Mouse (Mus musculus) ES-Bruce4 (cell line): Measurements from ENCODE around the gene Rab3a. TPM values are rescaled to one million over a fixed set of nuclear protein-coding genes. Genes with fewer than 3 reads are reported as not detected.

Experiments used
- H3K27ac ChIP-seq: 2 replicates; pipeline ENCODE4 v1.5.1; 2012; ENCODE audit warnings: low read length, inconsistent platforms; ENCODE audit not compliant: insufficient read depth
- H3K27me3 ChIP-seq: 2 replicates; pipeline ENCODE4 v1.6.1; 2012; ENCODE audit warnings: mild to moderate bottlenecking, low read length, inconsistent platforms; ENCODE audit not compliant: control insufficient read depth, poor library complexity, insufficient read depth, severe bottlenecking
- H3K36me3 ChIP-seq: 2 replicates; pipeline ENCODE4 v1.6.1; 2012; ENCODE audit warnings: inconsistent platforms, mild to moderate bottlenecking, low read length, moderate library complexity; ENCODE audit not compliant: control insufficient read depth, poor library complexity, insufficient read depth, severe bottlenecking
- H3K4me1 ChIP-seq: one replicate; pipeline ENCODE4 v1.8.1; 2011; ENCODE audit warnings: low read length; ENCODE audit not compliant: control insufficient read depth, insufficient read depth
- H3K4me3 ChIP-seq: 2 replicates; pipeline ENCODE4 v1.5.1; 2011; ENCODE audit warnings: low read depth, mild to moderate bottlenecking, low read length
- H3K9ac ChIP-seq: 2 replicates; pipeline ENCODE4 v1.6.1; 2012; ENCODE audit warnings: low read depth, mild to moderate bottlenecking, inconsistent platforms; ENCODE audit not compliant: poor library complexity, severe bottlenecking
- H3K9me3 ChIP-seq: replicated peaks from 2 replicates; pipeline ENCODE4 v1.6.1; 2012; ENCODE audit warnings: mild to moderate bottlenecking, low read length, inconsistent platforms; ENCODE audit not compliant: control insufficient read depth, poor library complexity, insufficient read depth, severe bottlenecking
- CTCF ChIP-seq: IDR thresholded peaks from one replicate; pipeline ENCODE4 v1.8.1; 2011; ENCODE audit warnings: low read depth, low read length
- EP300 ChIP-seq: IDR thresholded peaks from 2 replicates; pipeline ENCODE4 v1.6.1; 2011; ENCODE audit warnings: low read depth, low read length; ENCODE audit not compliant: insufficient read depth
- POLR2A ChIP-seq: IDR thresholded peaks from one replicate; pipeline ENCODE4 v1.8.1; 2011; ENCODE audit warnings: low read length; ENCODE audit not compliant: insufficient read depth
- polyA plus RNA-seq: library from polyadenylated mRNA; stranded (reverse); fragments of >200 nt; gene quantifications from 2 replicates; pipeline ENCODE4 v1.2.4, GENCODE M21; 2011; ENCODE audit warnings: low read depth; ENCODE audit not compliant: missing spikeins, insufficient read depth, insufficient read length

Gene Rab3a
- polyA plus RNA-seq, 1 experiment: 6.3 TPM

DNA sequence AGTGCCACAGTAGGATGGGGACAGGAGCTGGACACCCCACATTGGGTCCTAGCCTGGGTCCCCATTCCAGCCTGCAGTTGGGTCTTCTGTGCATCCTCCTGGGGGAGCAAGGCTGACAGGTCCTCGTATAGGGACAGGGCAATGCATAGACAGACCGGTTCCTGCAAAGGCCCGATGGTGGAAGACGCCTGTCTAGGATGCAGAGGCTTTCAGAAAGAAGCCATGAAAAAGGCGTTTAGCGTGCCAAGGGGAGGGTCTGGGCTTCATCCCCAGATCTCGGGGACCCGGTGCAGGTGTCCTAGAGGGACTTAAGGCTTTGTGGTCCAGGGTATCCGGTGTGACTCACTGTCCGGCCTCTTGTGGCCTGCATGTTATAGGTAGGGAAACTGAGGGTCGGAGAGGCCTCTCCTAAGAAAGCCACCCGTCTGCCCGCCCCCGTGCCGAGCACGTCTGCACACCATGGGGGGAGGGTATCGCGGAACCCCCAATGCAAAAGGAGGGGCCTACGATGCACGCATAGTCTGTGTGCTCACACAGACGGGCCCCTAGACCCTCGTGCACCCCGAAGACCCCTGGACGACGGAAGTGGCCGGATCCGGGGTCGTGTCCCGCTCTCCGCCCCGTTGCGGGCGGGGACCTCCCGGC is 21.5 kb downstream of the Rab3a start:
- H3K4me3 ChIP-seq: peak overlapping the region; percentile 89
- H3K9ac ChIP-seq: peak overlapping the region; percentile 93
- no peaks in the 10 kb centered on the region for H3K27me3 ChIP-seq
- TF ChIP-seq POLR2A (no peak), EP300 (no peak), CTCF (no peak)
- H3K9me3 ChIP-seq: no peaks in the 10 kb centered on the region
- no peak overlapping the region for H3K27ac ChIP-seq
- H3K4me1 ChIP-seq: peaks cover 2% of the 10 kb centered on the region
- no peaks in the 10 kb centered on the region for H3K36me3 ChIP-seq

DNA sequence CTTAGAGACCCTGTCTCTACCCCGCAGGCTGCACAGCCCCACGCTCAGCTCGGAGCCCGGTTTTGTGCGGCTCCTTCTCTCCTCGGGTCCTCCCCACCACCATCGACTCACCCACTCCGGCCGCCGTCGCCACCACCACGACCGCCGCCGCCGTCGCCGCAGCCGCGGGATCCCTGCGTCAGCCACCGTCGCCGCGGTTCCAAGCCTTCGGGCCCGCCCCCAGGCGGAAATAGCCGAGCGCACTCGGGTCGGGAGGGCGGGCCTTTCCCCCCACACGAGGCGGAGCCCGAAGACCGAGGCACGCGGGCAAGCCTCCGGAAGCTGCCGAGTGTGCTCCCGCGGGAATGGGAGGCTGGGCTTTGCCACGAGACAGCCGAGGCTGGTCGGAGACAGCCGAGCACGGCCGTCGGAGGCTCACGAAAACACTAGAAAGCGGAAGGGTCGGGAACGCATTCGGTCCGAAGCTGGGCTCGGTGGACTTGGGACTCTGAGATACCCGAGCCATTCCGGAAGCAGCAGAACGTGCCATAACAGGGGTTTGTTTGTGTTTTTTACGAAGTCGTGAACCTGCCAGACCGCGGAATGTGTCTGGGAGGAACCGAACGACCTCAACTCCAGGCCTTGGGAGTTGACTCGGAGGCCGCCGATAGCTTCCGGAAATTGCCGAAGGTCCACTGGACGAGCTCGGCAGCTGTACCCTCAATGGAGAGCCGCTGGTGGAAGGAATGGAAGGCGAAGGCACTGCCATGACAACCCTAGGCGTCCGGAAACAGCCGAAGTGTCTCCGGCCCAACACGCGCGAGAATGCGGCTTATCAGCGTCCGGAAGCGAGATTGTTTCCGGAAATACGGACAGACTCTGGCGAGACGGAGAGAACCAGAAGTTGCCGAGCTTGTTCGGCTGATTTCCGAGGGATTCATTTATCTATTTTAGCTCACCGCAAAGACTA is 22.3 kb downstream of the Rab3a start, which contains the start of gene Pik3r2:
Pik3r2 (minus strand) TSS at position 218 of the 949 bp plus-strand sequence.
- no peaks in the 10 kb centered on the region for H3K36me3 ChIP-seq
- no peak for TF ChIP-seq EP300
- no peak for TF ChIP-seq CTCF
- peak; percentile 12 for TF ChIP-seq POLR2A
- H3K9ac ChIP-seq: peak within 1 kb of the TSS; percentile 93
- peaks cover 2% of the 10 kb centered on the region for H3K4me1 ChIP-seq
- H3K27ac ChIP-seq: peak within 1 kb of the TSS; percentile 71
- H3K27me3 ChIP-seq: no peaks in the 10 kb centered on the region
- H3K4me3 ChIP-seq: peak within 1 kb of the TSS; percentile 91
- no peaks in the 10 kb centered on the region for H3K9me3 ChIP-seq

DNA sequence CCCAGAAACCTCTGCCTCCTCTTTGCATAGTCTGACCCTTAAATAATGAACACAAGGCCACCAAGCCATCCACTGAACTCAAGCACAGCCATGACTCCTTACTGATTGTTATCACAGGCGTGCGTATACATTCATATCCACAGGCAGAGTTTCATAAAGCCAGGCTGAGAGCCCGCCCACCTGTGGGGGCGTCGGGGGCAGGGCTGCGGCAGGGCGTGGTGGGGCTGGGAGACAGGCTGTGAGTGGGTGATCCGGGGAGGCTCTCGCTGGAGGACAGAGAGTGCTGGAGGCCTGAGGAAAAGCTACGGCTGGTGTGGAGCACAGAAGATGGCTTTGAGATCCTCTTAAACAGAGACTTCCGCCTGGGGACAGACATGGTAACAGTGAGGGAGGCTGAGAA is 25.6 kb downstream of the Rab3a start:
- peaks cover 2% of the 10 kb centered on the region for H3K4me1 ChIP-seq
- peak overlapping the region; percentile 27 for H3K9ac ChIP-seq
- no peak for TF ChIP-seq POLR2A
- no peak for TF ChIP-seq CTCF
- TF ChIP-seq EP300: no peak
- no peaks in the 10 kb centered on the region for H3K9me3 ChIP-seq
- no peaks in the 10 kb centered on the region for H3K36me3 ChIP-seq
- no peak overlapping the region for H3K27ac ChIP-seq
- peak overlapping the region; percentile 44 for H3K4me3 ChIP-seq
- H3K27me3 ChIP-seq: no peaks in the 10 kb centered on the region

DNA sequence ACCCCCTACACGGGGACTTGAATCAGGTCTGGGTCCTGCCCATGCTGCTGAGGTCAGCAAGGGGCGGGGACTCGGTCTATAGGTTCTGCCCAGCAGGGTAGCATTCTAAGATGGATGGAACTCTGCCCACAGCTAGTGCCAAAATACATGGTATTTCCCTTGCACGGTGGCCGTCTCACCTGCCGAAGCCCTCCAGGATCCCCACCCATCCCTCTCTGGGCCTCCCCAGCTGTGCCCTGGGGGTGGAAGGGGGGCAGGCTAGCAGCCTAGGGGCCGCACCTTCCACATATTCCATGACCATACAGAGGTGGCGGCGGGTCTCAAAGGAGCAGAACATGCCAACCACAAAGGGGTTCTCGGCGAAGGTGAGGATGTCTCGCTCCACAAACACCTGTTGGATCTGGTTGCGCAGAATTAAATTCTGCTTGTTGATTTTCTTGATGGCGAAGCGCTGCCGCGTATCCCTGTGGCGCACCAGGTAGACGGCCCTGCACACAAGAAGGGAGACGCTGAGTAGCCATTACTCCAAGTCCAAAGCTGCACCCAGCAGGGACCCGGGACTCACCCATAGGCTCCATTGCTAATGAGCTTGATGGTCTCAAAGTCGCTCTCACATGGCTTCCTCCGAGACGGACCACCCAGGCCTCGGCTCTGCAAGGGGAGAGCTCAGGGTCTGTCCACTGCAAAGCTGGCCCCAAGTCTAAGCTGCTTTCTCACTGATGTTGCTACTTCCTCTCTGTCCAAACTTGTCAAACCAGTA is 32.0 kb downstream of the Rab3a start:
- no peak overlapping the region for H3K9ac ChIP-seq
- no peak overlapping the region for H3K4me3 ChIP-seq
- H3K9me3 ChIP-seq: no peaks in the 10 kb centered on the region
- no peak overlapping the region for H3K27ac ChIP-seq
- no peaks in the 10 kb centered on the region for H3K36me3 ChIP-seq
- H3K27me3 ChIP-seq: no peaks in the 10 kb centered on the region
- no peaks in the 10 kb centered on the region for H3K4me1 ChIP-seq
- no peak for TF ChIP-seq EP300
- no peak for TF ChIP-seq POLR2A
- no peak for TF ChIP-seq CTCF

DNA sequence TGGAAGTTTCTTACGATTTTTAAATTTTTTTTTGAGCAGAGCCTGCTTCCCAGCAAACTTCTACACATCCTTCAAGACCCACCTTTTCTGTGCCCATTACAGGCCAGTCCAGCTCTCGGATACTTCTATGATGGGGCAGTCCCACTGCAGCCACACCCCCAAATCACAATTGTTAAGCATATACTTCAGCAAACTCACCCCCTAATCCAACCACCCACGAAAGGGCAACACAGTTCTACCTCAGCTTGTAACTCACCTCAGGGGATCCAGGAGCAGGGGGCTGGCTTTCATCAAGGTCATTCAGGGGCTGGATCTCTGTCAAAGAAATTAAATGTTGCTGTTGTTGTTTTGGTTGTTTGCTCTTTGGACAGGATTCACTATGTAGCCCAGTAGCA is 32.6 kb downstream of the Rab3a start:
- H3K4me1 ChIP-seq: no peaks in the 10 kb centered on the region
- H3K9ac ChIP-seq: no peak overlapping the region
- no peaks in the 10 kb centered on the region for H3K36me3 ChIP-seq
- H3K4me3 ChIP-seq: no peak overlapping the region
- no peaks in the 10 kb centered on the region for H3K9me3 ChIP-seq
- TF ChIP-seq CTCF (no peak), EP300 (no peak), POLR2A (no peak)
- H3K27me3 ChIP-seq: no peaks in the 10 kb centered on the region
- H3K27ac ChIP-seq: no peak overlapping the region
